Mouse (Mus musculus) lung, postnatal 25 days (tissue): ENCODE results near the gene Ccni.
A peak's percentile ranks its signal among the peaks of the same experiment; 100 is the strongest.

Experiments
- DNase-seq: peaks from one replicate; pipeline ENCODE4 v3.0.0; 2022; ENCODE audit warnings: low spot score

The Ccni gene

DNA sequence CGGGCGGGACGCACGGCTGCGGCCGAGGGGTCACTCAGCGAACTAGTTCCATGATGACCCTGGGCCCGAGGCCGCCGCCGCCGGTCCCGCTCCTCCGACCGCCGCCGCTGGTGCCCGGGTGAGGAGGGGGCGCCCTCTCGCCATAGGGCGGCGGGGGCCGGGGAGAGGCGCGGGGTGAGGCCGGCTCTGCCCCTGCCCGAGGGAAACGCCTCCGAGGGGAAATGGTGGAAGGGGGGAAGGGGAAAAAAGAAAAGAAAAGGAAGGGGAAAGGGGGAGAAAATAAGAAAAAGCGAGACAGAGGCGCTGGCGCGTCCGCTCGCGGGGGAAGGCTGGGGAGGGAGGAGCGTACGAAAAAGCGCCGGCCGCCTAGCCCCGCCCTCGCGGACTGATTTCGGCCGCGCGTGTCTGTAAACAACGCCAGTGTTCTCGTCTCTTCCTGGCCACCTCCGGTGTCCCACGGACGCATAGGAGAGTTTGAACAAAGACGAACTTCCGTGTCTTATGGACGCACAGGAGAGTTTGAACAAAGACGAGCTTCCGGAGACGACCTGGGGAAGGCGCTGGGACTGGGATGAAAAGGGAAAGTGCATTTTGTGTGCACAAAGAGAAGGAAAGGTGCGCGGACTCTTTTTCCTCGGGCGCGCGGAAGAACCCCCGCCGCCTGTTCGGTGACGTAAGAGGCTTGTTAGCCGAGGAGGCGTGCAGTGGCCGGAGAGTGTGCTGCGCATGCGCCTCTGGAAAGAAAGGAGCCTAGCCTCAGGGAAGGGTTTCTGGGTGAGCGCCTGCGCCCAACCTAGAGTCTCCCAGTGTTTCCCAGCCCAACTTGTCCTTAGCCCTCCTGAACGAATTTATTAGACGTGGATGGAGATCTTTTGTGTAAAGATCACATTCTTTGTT is at the start of gene Ccni, which contains the start of gene 2010109A12Rik:
Gene Ccni, minus strand, starts transcription at position 387 of the 897 bp plus-strand sequence.
Gene 2010109A12Rik, plus strand, starts transcription at position 410 of the 897 bp plus-strand sequence.
- peak; percentile 95 for DNase-seq

DNA sequence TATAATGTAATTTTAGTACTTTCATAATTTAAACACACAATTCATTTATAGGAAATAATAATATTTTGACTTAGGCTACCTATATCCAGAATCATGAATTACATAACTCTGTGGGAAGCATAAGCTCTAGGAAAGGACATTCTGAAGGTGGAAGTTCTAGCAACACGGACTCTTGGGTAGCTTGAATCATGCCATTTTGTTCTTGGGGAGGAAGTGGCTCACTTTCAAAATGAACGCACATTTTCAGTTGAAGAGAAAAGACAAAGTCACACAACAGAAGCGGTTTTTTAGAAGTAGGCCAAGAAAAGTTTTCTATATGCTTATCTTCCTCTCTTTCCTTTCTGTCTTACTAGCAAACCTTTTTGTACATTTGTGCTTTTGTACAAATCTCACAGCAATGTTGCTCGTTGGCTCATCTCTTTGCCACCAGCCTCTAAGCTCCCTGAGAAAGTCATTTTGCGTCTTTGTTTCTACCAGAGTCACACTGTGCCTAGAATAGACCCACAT is 49.5 kb upstream of the Ccni start:
- DNase-seq = no peak

DNA sequence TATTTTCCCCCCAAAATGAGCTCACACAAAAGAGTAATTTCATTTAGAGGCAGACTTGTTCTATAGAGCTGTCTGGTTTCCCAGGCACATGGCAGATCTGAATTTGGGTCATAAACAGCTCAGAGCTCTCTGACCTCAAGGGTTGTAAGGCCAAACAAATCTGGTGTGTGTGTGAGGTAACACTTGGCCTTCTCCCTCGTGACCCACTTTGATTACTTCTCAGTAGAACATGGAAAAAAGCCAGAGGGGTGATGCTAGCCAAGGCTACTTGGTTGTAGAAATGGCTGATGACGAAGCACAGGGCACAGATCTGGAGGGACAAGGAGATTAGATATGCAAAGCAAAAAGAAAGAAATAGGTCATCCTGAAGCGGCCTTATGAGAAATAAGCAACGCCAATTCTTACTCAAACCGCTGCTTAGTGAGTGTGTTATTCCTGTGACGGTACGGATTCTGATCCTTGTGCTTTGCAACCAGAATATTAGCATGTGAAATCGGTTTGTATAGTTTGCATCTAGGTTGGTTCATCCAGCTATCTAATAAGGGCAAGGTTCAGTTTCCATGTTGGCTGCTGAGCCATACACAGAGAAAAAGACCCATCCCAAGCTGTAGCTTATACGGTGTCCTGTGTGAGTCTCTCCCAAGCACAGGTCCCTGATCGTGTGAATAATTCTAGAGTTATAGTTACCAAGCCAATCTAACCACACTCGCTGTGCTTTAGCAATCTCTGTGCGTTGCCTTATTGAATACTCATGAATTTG is 44.9 kb upstream of the Ccni start:
- DNase-seq = peak; percentile 65

DNA sequence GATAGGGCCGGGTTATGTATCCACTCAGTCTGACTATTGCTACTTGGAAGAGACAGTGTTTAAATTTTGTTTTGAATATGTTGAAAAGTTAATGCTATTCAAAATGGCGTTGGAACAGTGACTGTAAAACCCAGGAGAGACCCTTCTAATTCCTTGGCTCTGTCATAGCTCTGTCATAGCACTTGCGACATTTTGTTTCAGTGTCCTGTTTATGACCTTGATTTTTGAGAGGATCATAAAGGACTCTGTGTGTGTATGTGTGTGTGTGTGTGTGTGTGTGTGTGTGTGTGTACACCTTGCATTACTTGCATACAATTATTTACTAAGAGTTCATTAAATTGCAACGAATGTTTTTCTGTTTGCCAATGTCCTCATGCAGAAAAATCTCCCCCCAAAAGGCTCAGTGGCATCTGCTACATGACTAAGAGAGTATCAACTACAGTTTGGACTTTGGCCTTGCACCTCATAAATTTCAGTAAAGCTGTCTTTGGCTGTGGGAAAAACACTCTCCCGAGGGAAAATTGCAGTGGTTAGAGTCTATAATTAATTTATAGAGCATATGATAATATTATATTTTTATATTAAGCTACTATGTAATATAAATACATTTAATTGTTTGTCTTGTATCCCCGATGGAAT is 43.8 kb upstream of the Ccni start:
- DNase-seq = no peak

DNA sequence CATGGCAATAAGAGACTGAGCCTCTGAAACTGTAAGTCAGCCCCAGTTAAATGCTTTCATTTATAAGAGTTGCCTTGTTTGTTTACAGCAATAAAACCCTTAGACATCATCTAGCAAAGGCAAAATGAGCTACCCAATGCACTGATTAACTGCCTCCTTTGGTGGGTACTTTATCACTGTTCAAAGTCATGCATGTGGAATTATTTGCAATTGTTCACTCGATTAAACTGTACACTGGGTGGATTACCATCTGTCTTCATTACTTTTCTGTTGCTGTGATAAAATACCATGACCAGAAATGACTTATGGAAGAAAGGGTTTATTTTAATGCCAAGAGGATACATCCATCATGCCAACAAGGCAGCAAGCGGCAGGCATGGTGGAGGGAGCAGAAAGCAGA is 39.0 kb upstream of the Ccni start:
- no peak for DNase-seq

DNA sequence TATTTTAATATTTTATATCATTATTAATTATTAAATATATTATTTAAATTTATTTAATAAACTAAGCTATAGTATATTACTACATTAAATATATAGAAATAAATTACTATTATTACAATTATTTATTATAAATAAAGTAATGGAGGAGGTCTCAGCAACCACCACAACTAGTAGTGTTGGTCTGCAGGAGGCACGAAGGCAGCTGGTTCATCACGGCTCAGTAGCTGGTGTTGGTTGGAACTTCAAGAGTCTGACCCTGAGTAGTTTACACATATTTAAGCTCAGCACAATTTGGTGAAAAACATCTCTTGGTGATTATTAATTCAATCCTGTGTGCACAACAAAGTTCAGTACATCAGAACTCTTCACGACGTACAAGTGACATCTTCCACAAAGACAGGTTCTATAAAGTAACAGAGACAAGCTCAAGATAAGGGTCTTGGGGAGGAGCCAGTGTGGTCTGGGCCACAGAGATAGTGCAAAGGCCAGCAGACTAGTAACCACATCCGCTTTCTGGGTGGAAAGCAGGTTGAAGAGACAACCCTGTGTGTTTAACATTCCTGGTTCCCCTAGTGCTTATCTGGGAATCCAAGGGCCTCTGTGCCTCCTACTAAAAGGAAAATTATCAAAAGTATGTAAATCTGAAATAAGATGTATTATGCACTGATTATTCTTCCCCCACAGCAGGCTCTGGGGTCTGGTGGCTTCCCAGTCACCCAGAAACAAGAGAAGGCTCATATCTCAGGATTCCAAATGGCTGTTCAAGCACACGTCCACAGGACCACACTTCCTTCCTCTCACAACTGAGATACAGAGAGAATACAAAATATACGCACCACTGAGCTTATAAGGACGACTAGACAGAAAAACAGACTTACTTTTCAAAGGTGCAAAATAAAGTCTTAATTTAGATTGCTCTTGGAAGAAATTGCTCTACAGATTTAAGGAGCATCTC is 33.6 kb upstream of the Ccni start:
- DNase-seq = no peak

DNA sequence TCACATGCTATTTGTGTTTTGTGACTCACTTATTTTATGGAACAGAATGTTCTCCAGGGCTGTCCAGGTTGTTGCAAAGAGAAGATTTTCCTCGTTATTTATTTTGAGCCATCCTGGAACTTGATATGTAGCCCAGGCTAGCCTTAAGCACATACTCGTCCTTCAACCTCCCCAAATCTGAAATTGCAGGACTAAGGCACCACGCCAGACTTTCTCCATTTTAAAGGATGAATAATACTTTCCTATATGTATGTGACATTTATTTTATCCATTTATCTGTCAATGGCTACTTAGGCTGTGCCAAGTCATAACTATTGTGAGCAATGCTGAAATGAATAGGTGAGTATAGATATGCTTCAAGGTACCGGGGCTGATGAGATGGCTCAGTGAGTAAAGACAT is 30.2 kb upstream of the Ccni start:
- DNase-seq = no peak

DNA sequence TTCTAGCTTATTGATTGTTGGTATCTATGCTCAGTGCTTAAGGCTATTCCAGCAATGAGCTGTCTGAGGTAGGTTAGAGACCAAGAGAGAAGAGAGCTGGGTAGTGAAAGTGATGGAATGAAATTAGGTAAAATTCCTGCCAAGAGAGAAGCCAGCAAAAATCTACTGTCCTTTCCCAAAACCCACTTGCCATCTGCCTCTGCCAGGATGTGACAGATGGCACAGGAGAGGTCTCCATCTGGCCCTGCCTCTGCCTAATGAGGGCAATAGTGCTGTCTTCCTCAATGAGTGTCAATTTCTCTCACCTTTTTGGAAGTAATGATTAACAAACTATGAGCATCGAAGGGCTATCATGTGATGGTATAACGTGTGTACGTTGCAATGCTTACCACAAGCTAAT is 29.6 kb upstream of the Ccni start:
- DNase-seq = no peak

DNA sequence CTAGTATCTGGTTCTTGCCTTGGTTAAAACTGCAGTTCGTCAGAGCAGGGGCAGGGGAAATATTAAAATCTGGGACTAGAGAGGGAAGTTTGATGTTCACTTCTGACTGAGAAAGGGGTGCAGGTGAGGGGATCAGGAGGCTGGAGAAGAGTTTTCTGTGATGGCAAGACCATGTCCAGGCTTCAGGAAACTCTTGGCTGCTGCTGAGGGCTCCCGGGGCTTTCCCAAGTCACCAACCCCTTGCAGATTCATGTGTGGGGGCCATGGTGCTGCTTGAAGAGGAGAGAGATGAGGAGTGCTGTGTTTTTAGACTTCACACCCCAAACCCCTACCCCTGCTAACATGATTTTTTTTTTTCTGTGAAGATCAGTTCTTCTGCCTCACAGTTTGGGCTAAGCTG is 28.3 kb upstream of the Ccni start:
- no peak for DNase-seq

DNA sequence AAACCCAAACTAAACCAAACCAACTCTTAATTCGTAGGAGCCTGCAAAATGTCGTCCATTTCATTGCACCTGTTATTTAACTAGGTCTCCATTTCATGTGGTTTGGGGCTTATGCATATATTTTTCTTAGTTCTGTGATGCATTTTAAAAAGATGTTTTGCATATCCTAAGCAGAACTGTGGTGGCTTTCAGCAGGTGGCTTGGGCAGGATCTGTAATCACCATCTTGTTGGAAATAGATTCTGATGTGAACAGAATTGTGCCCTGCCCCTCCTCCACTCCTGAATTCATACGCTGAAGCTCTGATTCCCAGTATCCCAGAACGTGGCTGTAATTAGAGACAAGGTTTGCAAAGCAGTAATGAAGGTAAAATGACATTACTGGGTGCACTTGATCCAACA is 27.8 kb upstream of the Ccni start:
- no peak for DNase-seq

DNA sequence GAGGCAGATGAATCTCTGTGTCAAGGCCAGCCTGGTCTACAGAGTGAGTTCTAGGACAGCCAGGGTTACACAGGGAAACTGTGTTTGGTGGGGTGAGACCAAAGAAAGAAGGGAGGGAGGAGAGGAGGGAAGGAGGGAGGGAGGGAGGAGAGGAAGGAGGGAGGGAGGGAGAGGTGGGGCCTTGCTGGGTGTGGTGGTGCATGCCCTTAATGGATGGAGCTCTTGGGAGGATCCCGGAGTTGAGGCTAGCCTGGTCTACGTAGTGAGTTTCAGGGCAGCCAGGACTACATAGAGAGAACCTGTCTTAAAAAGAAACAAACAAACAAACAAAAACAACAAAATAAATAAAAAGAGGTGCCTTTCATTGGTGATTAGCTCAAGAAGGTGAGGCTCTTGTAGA is 26.5 kb upstream of the Ccni start:
- no peak for DNase-seq

DNA sequence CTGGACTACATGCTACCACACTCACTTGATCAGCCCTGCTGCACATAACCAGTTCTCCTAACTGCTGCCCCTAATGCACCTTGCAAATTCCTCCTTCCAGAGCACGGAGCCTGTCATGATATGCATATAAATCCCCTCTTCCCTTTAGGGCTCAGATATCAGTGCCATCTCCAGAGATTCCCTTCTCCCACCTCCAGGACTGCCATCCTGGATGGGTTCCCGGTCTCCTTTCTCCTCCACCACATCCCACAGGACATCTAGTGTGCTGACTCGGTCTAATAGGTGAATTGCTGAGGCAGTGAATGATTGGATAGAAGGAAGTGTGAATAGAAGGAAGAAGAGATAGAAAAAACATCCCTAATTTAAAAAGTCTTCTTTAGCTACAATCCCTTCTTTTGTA is 25.4 kb upstream of the Ccni start:
- no peak for DNase-seq

DNA sequence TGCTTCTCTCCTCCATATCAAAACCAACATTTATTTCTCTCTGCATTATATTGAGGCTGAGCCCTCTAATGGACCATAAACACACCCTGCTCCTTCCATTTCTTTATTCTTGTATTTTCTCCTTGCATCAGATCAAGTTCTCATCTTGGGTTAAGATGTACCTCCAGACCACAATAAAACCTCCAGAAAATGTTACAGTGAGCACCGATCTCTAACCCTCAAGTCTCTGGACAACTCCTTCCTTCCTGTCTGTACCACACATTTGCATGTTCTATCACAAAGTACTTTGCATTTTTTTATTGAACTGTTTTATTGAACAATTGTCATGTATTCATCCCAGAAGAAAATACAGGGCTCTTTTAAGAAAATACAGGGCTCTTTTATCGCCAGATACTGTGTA is 23.2 kb upstream of the Ccni start:
- DNase-seq = no peak

DNA sequence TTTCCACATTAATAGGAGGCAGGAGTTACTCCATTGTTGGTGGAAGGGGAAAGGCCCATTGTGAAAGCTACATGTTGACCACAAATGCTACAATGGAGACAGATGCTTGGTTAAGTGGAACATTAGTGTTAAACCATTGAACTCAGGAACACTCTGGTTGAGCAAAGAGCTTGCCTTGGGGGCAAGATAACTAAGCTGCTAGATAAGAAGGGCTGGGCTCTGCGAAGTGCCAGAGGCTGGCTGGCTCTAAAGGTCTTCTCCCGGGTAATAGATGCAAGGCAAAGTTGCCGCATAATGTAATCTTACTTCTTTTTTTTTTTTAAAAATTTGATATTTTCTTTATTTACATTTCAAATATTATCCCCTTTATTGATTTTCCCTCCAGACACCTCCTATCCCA is 20.9 kb upstream of the Ccni start:
- no peak for DNase-seq

DNA sequence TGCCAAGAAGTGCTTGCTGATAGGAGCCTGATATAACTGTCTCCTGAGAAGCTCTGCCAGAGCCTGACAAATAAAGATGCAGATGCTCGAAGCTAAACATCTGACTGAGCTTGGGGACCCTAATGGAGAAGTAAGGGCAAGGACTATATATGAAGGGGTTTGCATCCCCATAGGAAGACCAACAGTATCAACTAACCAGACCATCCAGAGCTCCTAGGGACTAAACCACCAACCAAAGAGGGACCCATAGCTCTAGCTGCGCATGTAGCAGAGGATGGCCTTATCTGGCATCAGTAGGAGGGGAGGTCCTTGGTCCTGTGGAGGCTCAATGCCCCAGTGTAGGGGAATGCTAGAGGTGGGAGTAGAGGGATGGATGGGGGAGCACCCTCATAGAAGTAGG is 18.3 kb upstream of the Ccni start:
- DNase-seq = no peak

DNA sequence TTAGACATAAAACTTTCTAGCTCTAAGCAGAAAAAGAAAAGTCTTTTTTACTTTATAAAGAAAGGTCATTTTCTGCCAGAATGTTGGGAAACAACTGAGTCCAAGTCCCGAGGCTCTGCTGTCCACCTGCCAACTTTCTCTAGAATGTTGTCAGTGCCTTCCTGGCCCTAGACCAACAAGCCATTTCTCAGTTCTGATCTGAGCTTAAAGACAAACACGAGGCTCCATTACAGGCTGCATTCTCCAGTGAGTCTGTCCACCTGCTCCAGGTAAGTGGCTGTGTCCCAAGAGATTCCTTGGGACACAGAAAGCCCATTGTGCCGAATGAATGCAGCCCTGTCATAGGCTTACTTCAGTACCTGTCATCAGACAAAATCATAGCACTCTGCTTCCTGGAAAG is 15.4 kb upstream of the Ccni start:
- DNase-seq = peak; percentile 13

DNA sequence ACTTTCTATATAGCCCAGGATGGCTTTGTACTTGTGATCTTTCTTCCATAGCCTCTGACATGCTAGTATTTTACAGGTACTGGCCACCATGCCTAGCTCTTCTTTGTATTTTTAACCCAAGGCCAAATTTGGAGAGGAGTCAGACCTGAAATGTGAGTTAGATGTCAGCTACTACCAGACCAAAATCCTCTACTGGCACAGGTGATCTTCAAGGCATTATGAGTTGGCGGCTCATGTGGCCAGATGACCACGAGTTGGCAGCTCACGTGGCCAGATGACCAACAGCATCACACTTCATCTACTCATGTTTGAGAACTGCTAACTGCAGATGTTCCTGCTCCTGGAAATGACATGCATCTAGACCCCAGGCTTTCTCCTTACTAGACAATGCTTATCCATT is 12.1 kb upstream of the Ccni start:
- DNase-seq = no peak

DNA sequence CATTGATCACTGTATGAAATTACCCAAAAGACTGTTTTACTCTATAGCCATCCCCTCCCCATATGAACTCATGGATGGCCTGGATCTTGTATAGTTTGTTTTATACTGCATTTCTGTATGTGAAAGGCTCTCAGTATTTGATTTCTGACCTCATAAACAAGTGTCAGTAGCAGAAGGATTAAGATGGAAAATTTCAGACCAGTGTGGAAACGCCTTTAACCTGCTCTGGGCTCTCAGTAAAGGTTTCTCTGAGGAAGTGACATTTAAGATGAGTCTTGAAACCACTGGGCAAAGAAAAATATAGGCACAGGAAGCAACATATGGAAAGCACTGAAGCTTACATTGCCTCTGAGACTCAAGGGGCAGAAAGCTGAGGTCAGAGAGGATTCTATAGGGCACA is 1.3 kb upstream of the Ccni start:
- DNase-seq = no peak

DNA sequence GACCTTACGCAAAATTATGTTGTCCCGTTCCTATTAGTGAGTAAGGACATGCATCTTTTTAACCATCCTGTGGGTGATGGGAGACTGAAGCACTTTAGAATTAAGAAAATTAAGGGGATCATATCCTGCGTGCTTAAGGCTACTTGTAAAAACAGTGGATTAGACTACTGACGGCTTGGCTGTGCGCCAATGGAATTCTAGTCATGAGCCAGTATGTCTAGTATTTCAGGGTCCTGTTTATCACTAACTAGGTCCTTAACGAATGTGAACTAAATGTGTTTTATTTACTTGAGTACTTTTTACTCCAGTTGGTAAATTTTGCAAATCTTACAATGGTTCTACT is 682 bp upstream of the Ccni start:
- peak; percentile 29 for DNase-seq

DNA sequence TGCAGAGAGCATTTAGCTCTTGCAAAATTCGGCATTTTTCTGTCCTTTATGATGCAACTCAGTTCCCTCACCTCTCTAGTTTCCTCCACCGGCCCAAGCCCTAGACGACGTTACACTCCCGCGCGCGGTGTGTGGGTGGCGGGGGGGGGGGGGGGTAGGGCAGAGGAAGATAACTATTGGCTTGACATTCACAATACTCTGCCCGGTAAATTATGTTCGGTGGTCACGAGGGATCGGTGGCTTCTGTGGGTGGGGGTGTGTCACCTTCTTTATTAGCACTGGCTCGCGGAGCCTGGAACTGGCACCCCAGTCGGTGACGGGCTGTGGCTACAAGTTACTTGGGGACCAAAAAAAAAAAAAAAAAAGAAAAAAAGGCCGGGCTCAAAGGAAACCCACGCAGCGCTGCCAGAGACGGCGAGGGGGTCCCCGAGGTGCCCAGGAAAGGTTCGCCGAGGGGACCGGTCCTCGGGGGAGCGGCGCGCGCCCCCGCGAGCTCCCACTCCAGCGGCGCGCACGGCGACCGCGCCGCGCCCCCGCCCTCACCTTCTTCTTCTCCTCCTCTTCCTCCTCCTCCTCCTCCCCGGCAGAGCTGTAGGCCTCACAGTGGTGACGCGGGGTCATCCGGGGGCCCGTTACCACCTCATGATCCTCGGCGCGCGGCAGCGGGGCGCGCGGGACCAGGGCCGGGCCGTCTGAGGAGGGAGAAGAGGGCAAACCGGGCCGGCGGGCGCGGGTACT is 755 bp downstream of the Ccni start:
- DNase-seq = peak; percentile 69

DNA sequence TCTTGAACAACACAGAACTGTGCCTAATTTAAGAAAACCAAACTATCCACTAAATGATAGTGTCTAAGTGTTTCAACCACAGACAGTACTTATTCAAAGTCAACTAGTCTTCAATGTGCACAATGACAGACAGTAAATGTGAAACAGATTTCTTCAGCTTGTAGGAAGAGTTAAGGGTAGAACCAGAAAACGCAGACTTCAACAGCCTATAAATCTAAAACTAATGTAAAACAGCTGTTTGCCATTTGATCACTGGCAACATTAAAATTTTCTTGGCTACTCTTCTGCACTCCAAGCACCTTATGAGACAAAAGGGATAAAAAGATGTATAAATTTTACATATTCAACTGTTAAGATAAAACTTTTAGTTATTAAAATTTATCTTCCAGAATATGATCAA is 5.1 kb downstream of the Ccni start:
- no peak for DNase-seq
